Mouse (Mus musculus) forebrain, embryonic 14.5 days (tissue): Measurements from ENCODE around the gene 4930505A04Rik. TPM values are rescaled to one million over a fixed set of nuclear protein-coding genes. Genes with fewer than 3 reads are reported as not detected.
"Not testable (repeated sequence)": the region's sequence is repeated elsewhere in the genome, so short reads cannot be mapped to it uniquely, and the experiment has no call there.

Experiments
- ATAC-seq: fragments of 200-750 bp; cut with Nextera tagmentation; 2 replicates; pipeline ENCODE4 v1.8.0; 2017; ENCODE audit warnings: mild to moderate bottlenecking, moderate library complexity
- DNase-seq: peaks from one replicate; pipeline ENCODE4 v3.0.0-alpha.2; 2015; ENCODE audit warnings: low spot score
- H3K27ac ChIP-seq: fragments of 300-500 bp; sonication (generic); 2 replicates; pipeline ENCODE4 v1.5.1; 2014; ENCODE audit warnings: low read depth, mild to moderate bottlenecking, control low read depth, low read length, moderate library complexity
- H3K27me3 ChIP-seq: fragments of 300-500 bp; sonication (generic); replicated peaks from 2 replicates; pipeline ENCODE4 v1.6.1; 2014; ENCODE audit warnings: low read length, control low read depth, mixed read lengths; ENCODE audit not compliant: control insufficient read depth, insufficient read depth
- H3K36me3 ChIP-seq: fragments of 300-500 bp; sonication (generic); 2 replicates; pipeline ENCODE4 v1.6.1; 2014; ENCODE audit warnings: low read length, control low read depth; ENCODE audit not compliant: control insufficient read depth, insufficient read depth
- H3K4me1 ChIP-seq: fragments of 300-500 bp; sonication (generic); 2 replicates; pipeline ENCODE4 v1.6.1; 2014; ENCODE audit warnings: antibody characterized with exemption, low read length, control low read depth; ENCODE audit not compliant: control insufficient read depth, insufficient read depth
- H3K4me2 ChIP-seq: fragments of 300-500 bp; sonication (generic); 2 replicates; pipeline ENCODE4 v1.6.1; 2014; ENCODE audit warnings: mild to moderate bottlenecking, control low read depth, low read length
- H3K4me3 ChIP-seq: fragments of 300-500 bp; sonication (generic); 2 replicates; pipeline ENCODE4 v1.5.1; 2014; ENCODE audit warnings: low read depth, low read length, control low read depth
- H3K9ac ChIP-seq: fragments of 300-500 bp; sonication (generic); 2 replicates; pipeline ENCODE4 v1.6.1; 2014; ENCODE audit warnings: mild to moderate bottlenecking, low read length, control low read depth, moderate library complexity
- H3K9me3 ChIP-seq: fragments of 300-500 bp; sonication (generic); replicated peaks from 2 replicates; pipeline ENCODE4 v1.6.1; 2016; ENCODE audit warnings: low read length, control low read depth, mixed read lengths; ENCODE audit not compliant: control insufficient read depth
- WGBS: fragments of 180-500 bp; shearing (Covaris S2); extraction: QIAGEN DNeasy Blood & Tissue Kit; methylation state at CpG from one replicate; pipeline ENCODE4 v1.1.7; 2014; 5-methylcytosine and 5-hydroxymethylcytosine counted together
- polyA plus RNA-seq: library from polyadenylated mRNA; unstranded; fragments of >200 nt; fragmentation: Nextera tagmentation; extraction: Ambion mirVana; gene quantifications from 2 replicates; pipeline ENCODE4 v1.2.1, GENCODE M21; 2014

4930505A04Rik gene
- polyA plus RNA-seq, 1 experiment from 2014 or later, result not detected

- Histone ChIP-seq H3K4me2 (peak overlapping the region; percentile 76), H3K36me3 (no peaks in the 10 kb centered on the region), H3K9ac (peak overlapping the region; percentile 71; the same call in 1 of the 2 replicates), H3K4me3 (peak overlapping the region; percentile 46; the same call in 1 of the 2 replicates), H3K9me3 (no peaks in the 10 kb centered on the region), H3K27me3 (no peaks in the 10 kb centered on the region), H3K27ac (peak overlapping the region; percentile 63; the same call in 1 of the 2 replicates), H3K4me1 (peaks cover 10% of the 10 kb centered on the region)
- ATAC-seq (peak; percentile 22), DNase-seq (no peak)
- WGBS, result 72% methylated on average over 8 of the region's 8 CpGs
These were observed 440 bp downstream of the 4930505A04Rik start for GRCm38 (mm10) chr11:30471187-30471586.

GRCm38 (mm10) chr11:30454331-30454730, 17.3 kb downstream of the 4930505A04Rik start:
- no peaks in the 10 kb centered on the region for H3K27me3 ChIP-seq
- H3K27ac ChIP-seq, result no peak overlapping the region
- ATAC-seq (no peak), DNase-seq (no peak)
- H3K9ac ChIP-seq, result no peak overlapping the region
- H3K4me1 ChIP-seq, result no peaks in the 10 kb centered on the region
- no peak overlapping the region for H3K4me3 ChIP-seq
- 89% methylated on average over 4 of the region's 4 CpGs for WGBS
- H3K36me3 ChIP-seq, result no peaks in the 10 kb centered on the region
- no peaks in the 10 kb centered on the region for H3K9me3 ChIP-seq
- H3K4me2 ChIP-seq, result no peak overlapping the region

- no peaks in the 10 kb centered on the region for H3K4me1 ChIP-seq
- no peaks in the 10 kb centered on the region for H3K36me3 ChIP-seq
- no peaks in the 10 kb centered on the region for H3K9me3 ChIP-seq
- no peak overlapping the region for H3K9ac ChIP-seq
- H3K27me3 ChIP-seq, result no peaks in the 10 kb centered on the region
- WGBS, result 93% methylated on average over 2 of the region's 2 CpGs
- no peak overlapping the region for H3K27ac ChIP-seq
- H3K4me3 ChIP-seq, result no peak overlapping the region
- ATAC-seq (no peak), DNase-seq (no peak)
- H3K4me2 ChIP-seq, result no peak overlapping the region
These were observed 23.5 kb downstream of the 4930505A04Rik start for GRCm38 (mm10) chr11:30448126-30448525.

- no peak overlapping the region for H3K4me2 ChIP-seq
- H3K9ac ChIP-seq, result no peak overlapping the region
- H3K36me3 ChIP-seq, result no peaks in the 10 kb centered on the region
- no peaks in the 10 kb centered on the region for H3K27me3 ChIP-seq
- WGBS, result 96% methylated on average over 1 of the region's 1 CpGs
- no peaks in the 10 kb centered on the region for H3K4me1 ChIP-seq
- no peak overlapping the region for H3K4me3 ChIP-seq
- no peaks in the 10 kb centered on the region for H3K9me3 ChIP-seq
- DNase-seq, result no peak
- ATAC-seq, result no peak
- H3K27ac ChIP-seq, result no peak overlapping the region
These were observed 24.1 kb downstream of the 4930505A04Rik start for GRCm38 (mm10) chr11:30447561-30447960.

GRCm38 (mm10) chr11:30444192-30444905, 27.3 kb downstream of the 4930505A04Rik start:
- not testable (repeated sequence) for H3K4me2 ChIP-seq, H3K27ac ChIP-seq, H3K9ac ChIP-seq, H3K4me3 ChIP-seq, H3K27me3 ChIP-seq, H3K9me3 ChIP-seq, ATAC-seq, DNase-seq, H3K36me3 ChIP-seq, H3K4me1 ChIP-seq
- WGBS, result 87% methylated on average over 12 of the region's 12 CpGs

- DNase-seq (no peak), ATAC-seq (no peak)
- Histone ChIP-seq H3K9ac (no peak overlapping the region), H3K9me3 (no peaks in the 10 kb centered on the region), H3K4me3 (no peak overlapping the region), H3K27me3 (no peaks in the 10 kb centered on the region), H3K27ac (no peak overlapping the region), H3K4me1 (no peaks in the 10 kb centered on the region), H3K4me2 (no peak overlapping the region), H3K36me3 (no peaks in the 10 kb centered on the region)
- WGBS, result 88% methylated on average over 6 of the region's 8 CpGs
These were observed 27.9 kb downstream of the 4930505A04Rik start for GRCm38 (mm10) chr11:30443746-30444145.

- DNase-seq, result no peak
- H3K4me3 ChIP-seq, result no peak overlapping the region
- no peaks in the 10 kb centered on the region for H3K27me3 ChIP-seq
- no peaks in the 10 kb centered on the region for H3K36me3 ChIP-seq
- H3K4me1 ChIP-seq, result no peaks in the 10 kb centered on the region
- no peak overlapping the region for H3K9ac ChIP-seq
- no peaks in the 10 kb centered on the region for H3K9me3 ChIP-seq
- ATAC-seq, result no peak
- no peak overlapping the region for H3K4me2 ChIP-seq
- WGBS, result 74% methylated on average over 2 of the region's 2 CpGs
- H3K27ac ChIP-seq, result no peak overlapping the region
These were observed 38.2 kb downstream of the 4930505A04Rik start for GRCm38 (mm10) chr11:30433256-30433950.

- Histone ChIP-seq H3K4me1 (no peaks in the 10 kb centered on the region), H3K27me3 (no peaks in the 10 kb centered on the region), H3K9ac (no peak overlapping the region), H3K27ac (no peak overlapping the region), H3K36me3 (no peaks in the 10 kb centered on the region), H3K4me3 (no peak overlapping the region), H3K4me2 (no peak overlapping the region), H3K9me3 (no peaks in the 10 kb centered on the region)
- ATAC-seq (no peak), DNase-seq (peak; percentile 13)
- 65% methylated on average over 2 of the region's 2 CpGs for WGBS
These were observed 66.0 kb downstream of the 4930505A04Rik start for GRCm38 (mm10) chr11:30405581-30405980.

GRCm38 (mm10) chr11:30404619-30405200, 66.9 kb downstream of the 4930505A04Rik start:
- no peak for ATAC-seq

More at GRCm38 (mm10) chr11:30404619-30405200, 66.9 kb downstream of the 4930505A04Rik start:
- 76% methylated on average over 4 of the region's 4 CpGs for WGBS
- Histone ChIP-seq H3K4me1 (no peaks in the 10 kb centered on the region), H3K4me2 (no peak overlapping the region), H3K4me3 (no peak overlapping the region), H3K36me3 (no peaks in the 10 kb centered on the region), H3K9ac (no peak overlapping the region), H3K27me3 (no peaks in the 10 kb centered on the region), H3K27ac (no peak overlapping the region), H3K9me3 (no peaks in the 10 kb centered on the region)
- no peak for DNase-seq
